Comparison of ENCODE assay signal across 8 mouse cellular contexts in genomic region chr9:95406571-95407561, GRCm38 (mm10). TPM values are rescaled to one million over a fixed set of nuclear protein-coding genes. Genes with fewer than 3 reads are reported as not detected.
DNase-seq lines count a peak whose midpoint lies in the region; ATAC-seq and TF ChIP-seq lines count a peak whose summit lies in the region.

Gene Chst2 (minus strand): TSS chr9:95406722.

- H3K27me3 ChIP-seq in forebrain, embryonic 15.5 days = no peaks in the 10 kb centered on the region
- H3K27me3 ChIP-seq in liver, embryonic 15.5 days = peaks cover 83% of the 10 kb centered on the region
- H3K27me3 ChIP-seq in neural tube, embryonic 13.5 days = peaks cover 20% of the 10 kb centered on the region
- H3K27me3 ChIP-seq in thymus, adult 2 months (ENCODE audit: control insufficient read depth, insufficient read depth, low read length) = peaks cover 12% of the 10 kb centered on the region

- H3K9ac ChIP-seq in forebrain, embryonic 15.5 days (replicated peaks) = peak within 1 kb of the TSS; percentile 80
- H3K9ac ChIP-seq in liver, embryonic 15.5 days = no peak within 1 kb of the TSS
- H3K9ac ChIP-seq in neural tube, embryonic 13.5 days = peak within 1 kb of the TSS; percentile 89

- DNase-seq in CD4-positive, CD25-positive, alpha-beta regulatory T cell, adult 2 months (ENCODE audit: low read depth, low spot score) = peak; percentile 84
- DNase-seq in heart, postnatal 14 days = peak; percentile 88 to 91
- peak; percentile 89 to 93 for DNase-seq in kidney, postnatal 4 days
- peak; percentile 74 for DNase-seq in thymus, adult 2 months

- H3K4me2 ChIP-seq in forebrain, embryonic 15.5 days (replicated peaks) = peak within 1 kb of the TSS; percentile 94
- peak within 1 kb of the TSS; percentile 68 for H3K4me2 ChIP-seq in liver, embryonic 15.5 days
- peak within 1 kb of the TSS; percentile 97 for H3K4me2 ChIP-seq in neural tube, embryonic 13.5 days

- peak within 1 kb of the TSS; percentile 93 for H3K27ac ChIP-seq in forebrain, embryonic 15.5 days (replicated peaks)
- no peak within 1 kb of the TSS for H3K27ac ChIP-seq in liver, embryonic 15.5 days (replicated peaks)
- H3K27ac ChIP-seq in neural tube, embryonic 13.5 days (replicated peaks) = peak within 1 kb of the TSS; percentile 87
- no peak within 1 kb of the TSS for H3K27ac ChIP-seq in thymus, adult 2 months (ENCODE audit: control insufficient read depth, insufficient read depth, low read length)

- peak; percentile 88 for ATAC-seq in cerebellum, adult (ENCODE audit: insufficient number of reproducible peaks, low FRiP score, low TSS enrichment)
- ATAC-seq in forebrain, embryonic 15.5 days (replicated peaks) = peak; percentile 97
- ATAC-seq in liver, embryonic 15.5 days (ENCODE audit: insufficient read depth) = peak; percentile 64
- peak; percentile 94 for ATAC-seq in neural tube, embryonic 13.5 days (ENCODE audit: low read depth)

- WGBS in forebrain, embryonic 15.5 days = under 1% methylated on average over 102 of the region's 102 CpGs
- WGBS in liver, embryonic 15.5 days (ENCODE audit: insufficient replicate concordance) = under 1% methylated on average over 102 of the region's 102 CpGs
- under 1% methylated on average over 93 of the region's 102 CpGs for WGBS in neural tube, embryonic 13.5 days
- 1% methylated on average over 101 of the region's 102 CpGs for WGBS in thymus, adult 2 months

- peaks cover 23% of the 10 kb centered on the region for H3K4me1 ChIP-seq in forebrain, embryonic 15.5 days
- H3K4me1 ChIP-seq in liver, embryonic 15.5 days (replicated peaks) = peaks cover 6% of the 10 kb centered on the region
- peaks cover 24% of the 10 kb centered on the region for H3K4me1 ChIP-seq in neural tube, embryonic 13.5 days (replicated peaks)
- peaks cover 23% of the 10 kb centered on the region for H3K4me1 ChIP-seq in thymus, adult 2 months (replicated peaks; ENCODE audit: control insufficient read depth, insufficient read depth, low read length)

- H3K36me3 ChIP-seq in forebrain, embryonic 15.5 days = no peaks in the 10 kb centered on the region
- H3K36me3 ChIP-seq in liver, embryonic 15.5 days (replicated peaks) = no peaks in the 10 kb centered on the region
- H3K36me3 ChIP-seq in neural tube, embryonic 13.5 days = peaks cover 4% of the 10 kb centered on the region; the same call in 1 of the 2 replicates
- no peaks in the 10 kb centered on the region for H3K36me3 ChIP-seq in thymus, adult 2 months (ENCODE audit: control insufficient read depth, insufficient read depth, low read length)

- intact Hi-C loops in heart, postnatal 14 days (cut with DNase I) = loop anchor here (5.0 to 10.0 kb wide), 6 partner anchors 130 to 540 kb away; no protein-coding TSS in a partner anchor

- peak within 1 kb of the TSS; percentile 90 for H3K4me3 ChIP-seq in forebrain, embryonic 15.5 days
- peak within 1 kb of the TSS; percentile 47 for H3K4me3 ChIP-seq in liver, embryonic 15.5 days (replicated peaks)
- H3K4me3 ChIP-seq in neural tube, embryonic 13.5 days = peak within 1 kb of the TSS; percentile 85
- H3K4me3 ChIP-seq in thymus, adult 2 months (ENCODE audit: control insufficient read depth, insufficient read depth, low read length) = peak within 1 kb of the TSS; percentile 42

- H3K9me3 ChIP-seq in forebrain, embryonic 15.5 days = no peaks in the 10 kb centered on the region
- H3K9me3 ChIP-seq in liver, embryonic 15.5 days (replicated peaks) = no peaks in the 10 kb centered on the region
- H3K9me3 ChIP-seq in neural tube, embryonic 13.5 days = no peaks in the 10 kb centered on the region

- no peak for TF ChIP-seq CTCF in thymus, adult 2 months (IDR thresholded peaks at IDR 0.05; ENCODE audit: borderline replicate concordance, control insufficient read depth, extremely low read depth, insufficient read depth, low read length, poor library complexity)

- TF ChIP-seq POLR2A in thymus, adult 2 months (IDR thresholded peaks at IDR 0.05; ENCODE audit: control insufficient read depth, extremely low read depth, insufficient read depth, low read length, poor library complexity) = no peak

RNA-seq across cellular contexts. Expression of gene Chst2, which starts in this region (rescaled TPM):
- polyA plus RNA-seq in forebrain, embryonic 15.5 days (2015; fragmentation: Nextera tagmentation; extraction: Ambion mirVana) = 13.0 and 13.3 TPM in 2 replicates
- total RNA-seq in heart, postnatal 14 days (2021) = 1 to 10 TPM; 2.2 to 2.3 TPM
- polyA plus RNA-seq in liver, embryonic 15.5 days (2015; fragmentation: Nextera tagmentation; extraction: Ambion mirVana) = 0.25 and 0.31 TPM in 2 replicates
- 8.9 and 9.5 TPM in 2 replicates for polyA plus RNA-seq in neural tube, embryonic 13.5 days (2015; fragmentation: Nextera tagmentation; extraction: Ambion mirVana)
- polyA plus RNA-seq in thymus, adult 2 months (2012; rRNA removed) = 2.5 and 3.4 TPM in 2 replicates

Comparison
In these comparisons a context has a peak if more than half of its experiments do, and no peak if none do; other contexts are left out.
1. Peak in ATAC-seq, H3K4me3 ChIP-seq and H3K4me2 ChIP-seq in liver, embryonic 15.5 days; RNA of the gene not detected or under 1 TPM.
2. H3K27ac ChIP-seq: peak in forebrain, embryonic 15.5 days (single experiment) and neural tube, embryonic 13.5 days (single experiment); none in liver, embryonic 15.5 days (single experiment) and thymus, adult 2 months (single experiment).
3. Peak in every context shown above with its lines, with median percentiles within 50 percentile points of each other: DNase-seq, ATAC-seq, H3K4me2 ChIP-seq and H3K4me3 ChIP-seq.